Mouse (Mus musculus): ENCODE results near the gene Rora. TPM values are rescaled to one million over a fixed set of nuclear protein-coding genes. Genes with fewer than 3 reads are reported as not detected.

Rora gene
- polyA plus RNA-seq, 1 experiment: 24.1 TPM

- TF ChIP-seq CTCF (IDR thresholded peaks at IDR 0.05; ENCODE audit: control insufficient read depth, insufficient read depth, insufficient replicate concordance, low read depth, low read length) (no peak), POLR2A (IDR thresholded peaks at IDR 0.05; ENCODE audit: control insufficient read depth, low read depth, low read length) (no peak)
- H3K4me3 ChIP-seq (ENCODE audit: control insufficient read depth, low read depth, low read length): no peak overlapping the region; the same call in 1 of the 2 replicates
Observed at GRCm38 (mm10) chr9:68641123-68641522, 12.5 kb upstream of the Rora start.

GRCm38 (mm10) chr9:68648061-68648460, 5.5 kb upstream of the Rora start:
- Histone ChIP-seq H3K4me3 (ENCODE audit: control insufficient read depth, low read depth, low read length) (no peak overlapping the region), H3K27me3 (ENCODE audit: control insufficient read depth, insufficient read depth, low read length) (no peaks in the 10 kb centered on the region), H3K4me1 (ENCODE audit: control insufficient read depth, insufficient read depth, low read length) (no peaks in the 10 kb centered on the region; the same call in none of the 2 replicates), H3K27ac (ENCODE audit: control insufficient read depth, insufficient read depth, low read depth, low read length) (no peak overlapping the region), H3K36me3 (ENCODE audit: control insufficient read depth, insufficient read depth, low read length) (no peaks in the 10 kb centered on the region)
- TF ChIP-seq CTCF (IDR thresholded peaks at IDR 0.05; ENCODE audit: control insufficient read depth, insufficient read depth, insufficient replicate concordance, low read depth, low read length) (no peak), POLR2A (IDR thresholded peaks at IDR 0.05; ENCODE audit: control insufficient read depth, low read depth, low read length) (no peak)

More at GRCm38 (mm10) chr9:68641123-68641522, 12.5 kb upstream of the Rora start:
- no peaks in the 10 kb centered on the region for H3K4me1 ChIP-seq (ENCODE audit: control insufficient read depth, insufficient read depth, low read length)
- no peaks in the 10 kb centered on the region for H3K27me3 ChIP-seq (ENCODE audit: control insufficient read depth, insufficient read depth, low read length)
- no peaks in the 10 kb centered on the region for H3K36me3 ChIP-seq (ENCODE audit: control insufficient read depth, insufficient read depth, low read length)
- no peak overlapping the region for H3K27ac ChIP-seq (ENCODE audit: control insufficient read depth, insufficient read depth, low read depth, low read length)

GRCm38 (mm10) chr9:68654039-68654332, 400 bp downstream of the Rora start:
- Histone ChIP-seq H3K4me1 (ENCODE audit: control insufficient read depth, insufficient read depth, low read length) (peaks cover 9% of the 10 kb centered on the region), H3K36me3 (ENCODE audit: control insufficient read depth, insufficient read depth, low read length) (no peaks in the 10 kb centered on the region), H3K4me3 (ENCODE audit: control insufficient read depth, low read depth, low read length) (peak overlapping the region; percentile 90), H3K27me3 (ENCODE audit: control insufficient read depth, insufficient read depth, low read length) (no peaks in the 10 kb centered on the region), H3K27ac (ENCODE audit: control insufficient read depth, insufficient read depth, low read depth, low read length) (no peak overlapping the region)
- TF ChIP-seq POLR2A (IDR thresholded peaks at IDR 0.05; ENCODE audit: control insufficient read depth, low read depth, low read length) (no peak), CTCF (IDR thresholded peaks at IDR 0.05; ENCODE audit: control insufficient read depth, insufficient read depth, insufficient replicate concordance, low read depth, low read length) (no peak)

GRCm38 (mm10) chr9:68654333-68655017, 889 bp downstream of the Rora start:
- Histone ChIP-seq H3K27ac (ENCODE audit: control insufficient read depth, insufficient read depth, low read depth, low read length) (no peak overlapping the region; the same call in 1 of the 2 replicates), H3K36me3 (ENCODE audit: control insufficient read depth, insufficient read depth, low read length) (no peaks in the 10 kb centered on the region), H3K4me1 (ENCODE audit: control insufficient read depth, insufficient read depth, low read length) (peaks cover 9% of the 10 kb centered on the region), H3K27me3 (ENCODE audit: control insufficient read depth, insufficient read depth, low read length) (no peaks in the 10 kb centered on the region), H3K4me3 (ENCODE audit: control insufficient read depth, low read depth, low read length) (peak overlapping the region; percentile 90)
- TF ChIP-seq CTCF (IDR thresholded peaks at IDR 0.05; ENCODE audit: control insufficient read depth, insufficient read depth, insufficient replicate concordance, low read depth, low read length) (no peak), POLR2A (IDR thresholded peaks at IDR 0.05; ENCODE audit: control insufficient read depth, low read depth, low read length) (no peak)

GRCm38 (mm10) chr9:68655018-68656005, 1.7 kb downstream of the Rora start:
- Histone ChIP-seq H3K27me3 (ENCODE audit: control insufficient read depth, insufficient read depth, low read length) (no peaks in the 10 kb centered on the region), H3K36me3 (ENCODE audit: control insufficient read depth, insufficient read depth, low read length) (no peaks in the 10 kb centered on the region), H3K4me1 (ENCODE audit: control insufficient read depth, insufficient read depth, low read length) (peaks cover 9% of the 10 kb centered on the region), H3K27ac (ENCODE audit: control insufficient read depth, insufficient read depth, low read depth, low read length) (peak overlapping the region; percentile 13; the same call in 1 of the 2 replicates), H3K4me3 (ENCODE audit: control insufficient read depth, low read depth, low read length) (peak overlapping the region; percentile 90)
- no peak for TF ChIP-seq POLR2A (IDR thresholded peaks at IDR 0.05; ENCODE audit: control insufficient read depth, low read depth, low read length)
- no peak for TF ChIP-seq CTCF (IDR thresholded peaks at IDR 0.05; ENCODE audit: control insufficient read depth, insufficient read depth, insufficient replicate concordance, low read depth, low read length)

- TF ChIP-seq CTCF (IDR thresholded peaks at IDR 0.05; ENCODE audit: control insufficient read depth, insufficient read depth, insufficient replicate concordance, low read depth, low read length): no peak
- no peak for TF ChIP-seq POLR2A (IDR thresholded peaks at IDR 0.05; ENCODE audit: control insufficient read depth, low read depth, low read length)
- no peak overlapping the region for H3K4me3 ChIP-seq (ENCODE audit: control insufficient read depth, low read depth, low read length)
Observed at GRCm38 (mm10) chr9:68656076-68656795, 2.6 kb downstream of the Rora start.

GRCm38 (mm10) chr9:68656796-68657130, 3.2 kb downstream of the Rora start:
- Histone ChIP-seq H3K4me3 (ENCODE audit: control insufficient read depth, low read depth, low read length) (no peak overlapping the region), H3K27ac (ENCODE audit: control insufficient read depth, insufficient read depth, low read depth, low read length) (no peak overlapping the region), H3K36me3 (ENCODE audit: control insufficient read depth, insufficient read depth, low read length) (no peaks in the 10 kb centered on the region), H3K4me1 (ENCODE audit: control insufficient read depth, insufficient read depth, low read length) (peaks cover 9% of the 10 kb centered on the region), H3K27me3 (ENCODE audit: control insufficient read depth, insufficient read depth, low read length) (no peaks in the 10 kb centered on the region)
- no peak for TF ChIP-seq CTCF (IDR thresholded peaks at IDR 0.05; ENCODE audit: control insufficient read depth, insufficient read depth, insufficient replicate concordance, low read depth, low read length)
- TF ChIP-seq POLR2A (IDR thresholded peaks at IDR 0.05; ENCODE audit: control insufficient read depth, low read depth, low read length): no peak

More at GRCm38 (mm10) chr9:68656076-68656795, 2.6 kb downstream of the Rora start:
- H3K4me1 ChIP-seq (ENCODE audit: control insufficient read depth, insufficient read depth, low read length): peaks cover 9% of the 10 kb centered on the region
- no peak overlapping the region for H3K27ac ChIP-seq (ENCODE audit: control insufficient read depth, insufficient read depth, low read depth, low read length)
- H3K36me3 ChIP-seq (ENCODE audit: control insufficient read depth, insufficient read depth, low read length): no peaks in the 10 kb centered on the region
- H3K27me3 ChIP-seq (ENCODE audit: control insufficient read depth, insufficient read depth, low read length): no peaks in the 10 kb centered on the region
